Mouse (Mus musculus): Measurements from ENCODE around the gene Gnb1. TPM values are rescaled to one million over a fixed set of nuclear protein-coding genes. Genes with fewer than 3 reads are reported as not detected.
"Not testable (repeated sequence)": the region's sequence is repeated elsewhere in the genome, so short reads cannot be mapped to it uniquely, and the experiment has no call there.

Gene Gnb1
- polyA plus RNA-seq, 1 experiment from 2014 or later, result 506 TPM

- H3K27ac ChIP-seq, result peak overlapping the region; percentile 15; the same call in 1 of the 2 replicates
- H3K4me3 ChIP-seq, result no peak overlapping the region
- WGBS, result 63% methylated on average over 2 of the region's 2 CpGs
- peaks cover 53% of the 10 kb centered on the region for H3K36me3 ChIP-seq
- H3K27me3 ChIP-seq, result no peaks in the 10 kb centered on the region
- H3K9ac ChIP-seq, result no peak overlapping the region
- H3K4me2 ChIP-seq (replicated peaks), result no peak overlapping the region
- peaks cover 42% of the 10 kb centered on the region for H3K4me1 ChIP-seq
- H3K9me3 ChIP-seq, result no peaks in the 10 kb centered on the region
- no peak for ATAC-seq (ENCODE audit: low FRiP score, low read depth)
Measured at GRCm38 (mm10) chr4:155560932-155561331, 69.8 kb downstream of the Gnb1 start.

GRCm38 (mm10) chr4:155561661-155562442, 70.7 kb downstream of the Gnb1 start, which contains the start of gene Nadk:
Nadk (plus strand) TSS chr4:155562378.
- H3K9ac ChIP-seq, result peak within 1 kb of the TSS; percentile 58
- H3K36me3 ChIP-seq, result peaks cover 44% of the 10 kb centered on the region

GRCm38 (mm10) chr4:155562725-155563399, 71.7 kb downstream of the Gnb1 start:
- WGBS, result 3% methylated on average over 19 of the region's 19 CpGs
- H3K4me3 ChIP-seq, result peak overlapping the region; percentile 65
- no peak for ATAC-seq (ENCODE audit: low FRiP score, low read depth)

More at GRCm38 (mm10) chr4:155561661-155562442, 70.7 kb downstream of the Gnb1 start, which contains the start of gene Nadk:
- H3K27me3 ChIP-seq, result no peaks in the 10 kb centered on the region
- H3K4me1 ChIP-seq, result peaks cover 48% of the 10 kb centered on the region
- no peak for ATAC-seq (ENCODE audit: low FRiP score, low read depth)
- peak within 1 kb of the TSS; percentile 65 for H3K4me3 ChIP-seq
- H3K9me3 ChIP-seq, result no peaks in the 10 kb centered on the region
- H3K27ac ChIP-seq, result peak within 1 kb of the TSS; percentile 88
- H3K4me2 ChIP-seq (replicated peaks), result peak within 1 kb of the TSS; percentile 66
- 65% methylated on average over 7 of the region's 7 CpGs for WGBS

GRCm38 (mm10) chr4:155563400-155564231, 72.5 kb downstream of the Gnb1 start:
- Histone ChIP-seq H3K36me3 (peaks cover 28% of the 10 kb centered on the region), H3K27me3 (no peaks in the 10 kb centered on the region), H3K27ac (peak overlapping the region; percentile 87), H3K4me2 (replicated peaks) (peak overlapping the region; percentile 91), H3K9ac (peak overlapping the region; percentile 86), H3K9me3 (no peaks in the 10 kb centered on the region), H3K4me3 (peak overlapping the region; percentile 65), H3K4me1 (peaks cover 48% of the 10 kb centered on the region)
- ATAC-seq (ENCODE audit: low FRiP score, low read depth), result peak; percentile 96
- under 1% methylated on average over 64 of the region's 69 CpGs for WGBS

More at GRCm38 (mm10) chr4:155562725-155563399, 71.7 kb downstream of the Gnb1 start:
- Histone ChIP-seq H3K4me2 (replicated peaks) (peak overlapping the region; percentile 66), H3K36me3 (peaks cover 35% of the 10 kb centered on the region), H3K9me3 (no peaks in the 10 kb centered on the region), H3K9ac (peak overlapping the region; percentile 58), H3K4me1 (peaks cover 48% of the 10 kb centered on the region), H3K27ac (peak overlapping the region; percentile 88), H3K27me3 (no peaks in the 10 kb centered on the region)

- no peaks in the 10 kb centered on the region for H3K27me3 ChIP-seq
- H3K27ac ChIP-seq, result peak overlapping the region; percentile 87
- peak overlapping the region; percentile 65 for H3K4me3 ChIP-seq
- peak overlapping the region; percentile 91 for H3K4me2 ChIP-seq (replicated peaks)
- H3K9ac ChIP-seq, result peak overlapping the region; percentile 86
- ATAC-seq (ENCODE audit: low FRiP score, low read depth), result no peak
- H3K36me3 ChIP-seq, result peaks cover 19% of the 10 kb centered on the region
- H3K9me3 ChIP-seq, result no peaks in the 10 kb centered on the region
- peaks cover 48% of the 10 kb centered on the region for H3K4me1 ChIP-seq
- 12% methylated on average over 20 of the region's 20 CpGs for WGBS
Measured at GRCm38 (mm10) chr4:155564315-155565069, 73.3 kb downstream of the Gnb1 start.

- Histone ChIP-seq H3K27me3 (no peaks in the 10 kb centered on the region), H3K4me1 (peaks cover 39% of the 10 kb centered on the region), H3K4me2 (replicated peaks) (no peak overlapping the region), H3K27ac (no peak overlapping the region), H3K36me3 (no peaks in the 10 kb centered on the region), H3K9ac (0 out of 2 replicates have a peak overlapping the region, but pooled peaks have one; percentile 25), H3K9me3 (no peaks in the 10 kb centered on the region), H3K4me3 (no peak overlapping the region)
- WGBS, result 61% methylated on average over 8 of the region's 8 CpGs
- ATAC-seq (ENCODE audit: low FRiP score, low read depth), result no peak
Measured at GRCm38 (mm10) chr4:155566555-155566954, 75.4 kb downstream of the Gnb1 start.

- peaks cover 27% of the 10 kb centered on the region for H3K4me1 ChIP-seq
- no peaks in the 10 kb centered on the region for H3K27me3 ChIP-seq
- 13% methylated on average over 2 of the region's 2 CpGs for WGBS
- ATAC-seq (ENCODE audit: low FRiP score, low read depth), result no peak
- no peak overlapping the region for H3K4me2 ChIP-seq (replicated peaks)
- H3K9ac ChIP-seq, result no peak overlapping the region
- H3K36me3 ChIP-seq, result no peaks in the 10 kb centered on the region
- H3K4me3 ChIP-seq, result no peak overlapping the region
- H3K9me3 ChIP-seq, result no peaks in the 10 kb centered on the region
- H3K27ac ChIP-seq, result no peak overlapping the region
Measured at GRCm38 (mm10) chr4:155568170-155568569, 77.0 kb downstream of the Gnb1 start.

- Histone ChIP-seq H3K27me3 (no peaks in the 10 kb centered on the region), H3K9ac (no peak overlapping the region; the same call in 1 of the 2 replicates), H3K4me2 (replicated peaks) (no peak overlapping the region), H3K27ac (no peak overlapping the region), H3K4me1 (peaks cover 27% of the 10 kb centered on the region), H3K9me3 (no peaks in the 10 kb centered on the region), H3K4me3 (no peak overlapping the region), H3K36me3 (no peaks in the 10 kb centered on the region)
- WGBS, result 89% methylated on average over 7 of the region's 7 CpGs
- no peak for ATAC-seq (ENCODE audit: low FRiP score, low read depth)
Measured at GRCm38 (mm10) chr4:155568632-155569370, 77.6 kb downstream of the Gnb1 start.

- Histone ChIP-seq H3K36me3 (no peaks in the 10 kb centered on the region), H3K27me3 (no peaks in the 10 kb centered on the region)
- 92% methylated on average over 6 of the region's 6 CpGs for WGBS
Measured at GRCm38 (mm10) chr4:155569818-155570217, 78.7 kb downstream of the Gnb1 start.

GRCm38 (mm10) chr4:155570315-155570714, 79.2 kb downstream of the Gnb1 start:
- peaks cover 15% of the 10 kb centered on the region for H3K4me1 ChIP-seq
- not testable (repeated sequence) for H3K36me3 ChIP-seq; ATAC-seq (ENCODE audit: low FRiP score, low read depth); H3K27me3 ChIP-seq; H3K4me2 ChIP-seq (replicated peaks); H3K4me3 ChIP-seq; H3K27ac ChIP-seq; H3K9me3 ChIP-seq; H3K9ac ChIP-seq
- WGBS, result 93% methylated on average over 11 of the region's 11 CpGs

More at GRCm38 (mm10) chr4:155569818-155570217, 78.7 kb downstream of the Gnb1 start:
- H3K27ac ChIP-seq, result no peak overlapping the region
- H3K9ac ChIP-seq, result no peak overlapping the region
- ATAC-seq (ENCODE audit: low FRiP score, low read depth), result no peak
- H3K4me1 ChIP-seq, result peaks cover 20% of the 10 kb centered on the region
- H3K4me3 ChIP-seq, result no peak overlapping the region
- H3K9me3 ChIP-seq, result no peaks in the 10 kb centered on the region
- no peak overlapping the region for H3K4me2 ChIP-seq (replicated peaks)
